Mouse (Mus musculus) granulocyte monocyte progenitor cell, adult 5-6 weeks (primary cell): ENCODE measurements at regions not wholly inside any gene's neighbourhood (a gene's known extent, or its start where the extent isn't known, plus 50 kb on each side); places are given as distances from the start of the nearest gene placed in this dataset.

Experiments used
- ATAC-seq: replicated peaks from 2 replicates; pipeline ENCODE4 v1.8.0; 2016; ENCODE audit warnings: mild to moderate bottlenecking, moderate TSS enrichment, inconsistent platforms; ENCODE audit not compliant: poor library complexity, severe bottlenecking

DNA sequence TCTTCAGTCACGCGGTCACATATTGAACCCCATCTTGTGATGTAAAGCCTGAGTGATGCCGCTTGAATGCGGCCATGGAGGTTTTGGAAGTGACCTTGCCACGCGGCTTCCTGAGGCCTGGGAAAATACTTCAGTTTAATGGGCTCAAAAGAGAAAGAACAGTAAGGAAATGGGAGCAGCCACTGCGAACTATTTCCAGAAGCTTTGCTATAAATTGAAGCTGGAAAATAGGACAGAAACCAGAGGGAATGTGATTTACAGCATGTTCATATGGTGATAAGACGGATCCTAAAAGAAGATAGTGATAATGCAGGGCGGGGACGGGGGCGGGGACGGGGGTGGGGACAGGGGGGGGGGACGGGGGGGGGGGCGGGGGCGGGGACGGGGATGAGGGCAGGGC is 52.7 kb upstream of the Trpc4 start:
- ATAC-seq, result no peak

DNA sequence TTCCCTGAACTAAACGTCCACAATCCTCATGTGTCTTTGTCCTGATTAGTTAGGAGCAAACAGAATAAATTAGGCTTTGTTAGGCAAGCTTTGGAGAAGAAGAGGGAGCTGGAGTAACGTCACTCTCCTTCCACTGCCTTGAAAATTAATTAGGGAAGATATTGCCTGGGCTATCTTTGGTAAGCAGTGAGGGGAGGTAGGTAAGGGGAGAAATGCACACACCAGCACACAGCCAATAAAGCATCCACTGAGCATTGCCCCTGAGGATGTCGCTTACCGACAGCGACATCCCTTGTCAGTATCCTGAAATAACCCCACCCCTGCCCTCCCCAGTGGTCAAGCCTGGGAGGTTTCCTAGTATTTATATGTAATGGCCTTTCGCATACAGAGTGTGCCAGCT is 72.2 kb upstream of the Trpc4 start:
- no peak for ATAC-seq

DNA sequence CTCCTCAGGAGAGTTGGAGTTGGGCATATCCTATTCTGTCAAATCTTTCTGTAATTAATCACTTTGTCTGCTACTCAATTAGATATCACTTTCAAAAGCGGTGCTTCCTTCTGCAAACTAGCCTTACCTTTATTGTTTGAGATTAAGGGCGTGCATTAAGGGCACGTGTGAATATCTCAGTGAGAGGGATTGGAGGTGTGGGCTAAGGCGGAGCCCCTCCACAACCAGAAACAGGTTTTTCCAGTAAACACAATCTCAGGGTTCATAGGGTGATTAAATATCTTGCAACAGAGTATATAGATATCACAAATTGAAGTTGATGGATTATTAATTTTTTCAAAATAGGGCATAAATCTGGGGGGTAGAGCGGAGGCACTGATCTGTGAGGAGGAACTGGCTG is 79.4 kb upstream of the Trpc4 start:
- no peak for ATAC-seq

DNA sequence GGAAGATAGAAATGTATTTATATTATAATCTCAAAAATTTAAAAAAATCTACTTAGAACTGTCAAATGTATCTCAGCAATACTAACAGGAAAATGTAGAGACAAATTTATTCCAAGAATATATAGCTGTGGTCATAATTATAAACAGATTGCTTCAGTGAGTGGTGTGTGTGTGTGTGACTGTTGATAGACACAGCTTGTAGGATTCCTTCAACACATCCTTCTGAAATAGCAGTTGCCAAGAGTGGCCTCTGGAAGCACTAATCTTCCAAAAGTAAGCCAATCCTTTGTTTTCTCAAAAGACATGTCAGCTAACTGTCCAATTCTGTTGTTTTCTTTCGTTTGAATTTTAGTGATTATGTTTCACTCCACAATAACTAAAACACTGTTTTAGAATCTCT is 95.2 kb upstream of the Trpc4 start:
- ATAC-seq, result no peak

DNA sequence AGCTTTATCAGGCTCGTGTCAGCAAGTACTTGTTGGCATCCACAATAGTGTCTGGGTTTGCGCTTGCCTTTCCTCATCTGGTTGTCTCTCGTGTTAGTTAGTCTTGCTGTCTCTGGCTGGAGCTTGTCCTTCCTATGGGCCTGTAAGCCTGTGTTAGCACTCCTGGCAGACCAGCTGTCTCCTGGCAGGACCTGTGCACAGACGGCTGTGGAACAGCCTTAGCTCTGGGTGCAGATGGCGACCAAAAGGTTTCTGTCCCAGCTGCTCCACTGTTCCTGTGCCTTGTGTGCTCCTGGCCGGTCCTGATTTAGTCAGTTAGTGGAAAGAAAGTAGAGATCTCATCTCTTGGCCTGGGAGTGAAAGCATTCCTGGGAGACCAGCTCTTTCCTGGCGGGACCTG is 101.5 kb upstream of the Trpc4 start:
- no peak for ATAC-seq

DNA sequence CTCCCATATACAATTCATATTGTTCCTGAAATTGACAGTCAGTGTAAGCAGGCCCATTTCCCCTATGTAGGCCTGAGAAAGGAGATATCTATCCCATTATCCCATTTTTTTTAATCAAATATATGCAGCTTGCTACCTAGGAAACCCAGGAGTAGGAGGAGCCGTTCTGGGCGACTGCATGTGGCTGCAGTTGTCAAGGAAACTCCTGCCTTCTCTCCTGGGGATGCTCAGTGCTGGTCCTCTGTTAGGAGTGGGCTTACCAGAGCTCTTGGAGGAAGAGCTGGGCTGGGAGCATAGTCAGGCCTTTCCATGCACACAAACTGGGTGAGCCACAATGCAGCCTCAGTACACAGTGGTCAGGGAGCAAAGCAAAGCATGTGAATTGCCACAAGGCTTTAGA is 106.5 kb upstream of the Trpc4 start:
- ATAC-seq, result no peak

DNA sequence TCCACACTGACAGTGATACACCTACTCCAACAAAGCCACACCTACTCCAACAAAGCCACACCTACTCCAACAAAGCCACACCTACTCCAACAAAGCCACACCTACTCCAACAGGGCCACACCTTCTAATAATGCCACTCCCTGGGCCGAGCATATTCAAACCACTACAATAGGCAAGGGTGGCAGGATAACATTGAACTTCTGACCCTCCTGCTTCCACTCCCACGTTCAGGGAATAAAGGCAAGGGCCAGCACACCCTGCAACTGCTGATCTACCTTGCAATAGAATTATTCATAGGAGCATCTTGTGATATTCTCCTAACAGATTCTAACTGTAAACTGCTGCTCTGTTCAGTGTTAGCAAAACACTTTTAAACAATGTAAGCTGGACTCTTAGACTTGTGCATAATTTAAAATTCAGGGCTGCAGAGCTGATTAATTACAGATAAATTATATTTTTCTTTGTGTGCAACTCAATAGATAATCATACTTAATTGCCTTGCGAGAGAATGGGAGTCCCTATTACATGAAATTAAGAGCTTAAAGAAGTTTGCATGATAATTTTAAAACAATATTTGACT is 107.7 kb upstream of the Trpc4 start:
- ATAC-seq, result no peak

DNA sequence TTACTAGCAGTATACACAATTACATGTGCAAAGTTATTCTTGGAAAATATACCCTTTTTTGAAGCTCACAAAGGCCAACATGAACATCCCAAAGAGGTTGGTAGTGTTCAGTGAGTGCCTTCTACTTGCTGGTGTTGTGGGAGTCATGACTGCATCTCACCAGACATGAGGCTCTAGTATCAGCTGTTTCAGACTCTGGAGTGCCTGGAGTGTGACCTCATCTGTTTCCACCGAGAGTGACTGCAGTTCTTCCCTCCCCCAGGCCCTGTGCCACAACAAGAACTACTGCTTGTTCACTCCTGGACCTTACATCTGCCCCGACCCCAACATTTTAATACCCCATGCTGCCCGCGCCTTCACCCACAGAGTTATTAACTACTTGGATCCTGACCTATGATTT is 128.5 kb upstream of the Trpc4 start:
- no peak for ATAC-seq

DNA sequence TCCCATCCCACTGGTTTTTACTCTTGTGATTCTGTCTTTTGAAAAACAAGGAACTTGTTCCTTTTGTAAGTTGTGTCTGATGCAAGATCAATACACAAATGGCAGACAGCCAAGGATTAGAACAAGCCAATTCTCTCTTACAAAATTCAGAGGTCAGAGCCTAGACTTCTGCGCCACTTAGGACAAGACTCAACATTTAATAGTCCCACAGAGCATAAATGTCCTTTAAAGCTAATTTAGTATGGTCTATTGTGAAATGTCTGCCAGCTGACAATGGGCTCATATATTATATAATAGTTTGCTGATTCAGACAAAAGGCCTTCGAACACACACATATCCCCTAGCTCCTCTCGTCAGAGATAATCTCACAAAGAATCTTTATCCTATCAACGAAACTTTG is 135.6 kb upstream of the Trpc4 start:
- no peak for ATAC-seq

DNA sequence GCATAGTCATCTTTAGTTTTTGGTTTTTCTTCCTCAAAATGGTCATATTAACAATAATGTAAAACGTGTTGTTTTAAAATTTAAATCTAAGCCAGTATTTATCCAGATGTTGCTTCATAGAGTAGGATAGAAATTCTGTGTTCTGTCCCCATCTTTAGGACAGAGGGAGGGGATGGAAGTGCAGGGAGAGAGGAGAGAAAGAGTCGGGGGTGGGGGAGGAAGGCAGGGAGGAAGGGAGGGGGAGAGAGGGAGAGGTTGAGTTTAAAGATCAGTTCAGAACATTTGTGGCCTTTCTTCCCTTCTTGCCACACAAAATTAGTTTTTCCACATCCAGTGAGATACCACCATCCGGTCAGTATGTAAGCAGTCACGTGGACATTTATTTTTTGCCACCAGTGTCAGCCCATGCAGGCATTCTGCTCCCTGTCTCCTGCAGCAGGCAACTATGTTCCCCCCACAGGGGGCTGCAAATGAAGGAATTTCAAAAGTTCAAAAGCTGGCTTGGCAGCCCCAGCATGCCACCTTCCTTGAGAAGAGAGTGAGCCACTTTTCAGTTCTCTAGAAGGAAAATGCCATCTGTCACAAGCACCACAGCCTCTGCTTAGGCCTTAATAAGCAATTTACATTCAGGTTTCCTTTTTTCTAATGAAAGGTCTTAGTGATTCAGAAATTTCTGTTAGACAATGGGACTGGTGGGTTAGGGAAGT is 137.7 kb upstream of the Trpc4 start:
- ATAC-seq, result no peak

DNA sequence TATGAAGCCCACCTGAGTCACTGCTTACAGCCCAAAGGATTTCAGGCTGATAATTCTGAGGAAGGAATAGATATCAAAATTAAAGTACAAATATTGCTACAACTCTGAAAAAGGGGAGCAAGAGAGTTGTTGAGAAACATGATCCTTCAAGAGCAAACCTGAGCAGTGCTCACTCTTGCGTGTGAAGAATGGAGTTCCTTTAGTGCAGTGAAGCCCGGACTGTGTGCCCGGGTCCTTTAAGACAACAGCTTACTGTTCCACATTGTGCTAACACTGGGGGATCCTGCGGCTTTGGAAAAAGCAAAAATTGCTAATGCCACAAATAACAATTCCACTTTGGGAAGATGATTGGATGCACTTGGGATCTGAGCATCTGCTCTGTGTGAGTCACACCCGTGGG is 139.0 kb upstream of the Trpc4 start:
- ATAC-seq, result no peak

DNA sequence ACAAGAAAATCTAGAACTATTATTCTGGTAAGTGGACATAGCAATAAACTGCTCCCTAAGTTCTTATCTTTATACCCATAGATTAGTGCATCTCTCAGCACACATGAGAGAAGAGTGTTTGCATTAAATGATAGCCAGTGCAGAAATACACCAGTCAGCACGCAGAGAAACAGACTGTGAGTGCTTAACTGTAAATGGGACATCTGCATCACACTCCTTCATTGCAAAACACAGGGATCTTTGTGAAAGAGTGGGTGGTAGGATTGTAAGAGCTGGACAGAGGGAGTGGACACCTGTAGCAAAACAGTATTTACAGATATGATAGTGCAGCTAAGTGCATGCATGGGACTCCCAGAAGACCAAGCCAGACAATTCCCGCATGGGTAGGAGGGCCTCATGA is 144.8 kb upstream of the Trpc4 start:
- no peak for ATAC-seq

DNA sequence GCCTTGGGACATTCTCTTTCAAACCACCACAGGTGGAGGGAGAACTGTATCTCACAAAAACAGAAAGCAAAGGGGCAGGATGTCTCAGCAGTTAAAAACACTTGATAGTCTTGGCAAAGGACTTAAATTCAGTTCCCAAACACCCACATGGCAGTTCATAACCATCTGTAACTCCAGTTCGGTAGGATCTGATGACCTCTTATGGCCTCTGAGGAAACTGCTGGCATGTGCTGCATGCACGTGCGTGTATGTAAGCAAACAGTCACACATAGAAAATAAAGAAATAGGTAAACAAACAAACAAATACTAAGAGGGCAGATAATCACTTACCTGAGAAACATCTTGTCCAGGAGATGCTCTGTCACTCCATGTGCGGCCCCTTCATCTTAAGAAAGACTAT is 129.4 kb upstream of the Ufm1 start:
- no peak for ATAC-seq

DNA sequence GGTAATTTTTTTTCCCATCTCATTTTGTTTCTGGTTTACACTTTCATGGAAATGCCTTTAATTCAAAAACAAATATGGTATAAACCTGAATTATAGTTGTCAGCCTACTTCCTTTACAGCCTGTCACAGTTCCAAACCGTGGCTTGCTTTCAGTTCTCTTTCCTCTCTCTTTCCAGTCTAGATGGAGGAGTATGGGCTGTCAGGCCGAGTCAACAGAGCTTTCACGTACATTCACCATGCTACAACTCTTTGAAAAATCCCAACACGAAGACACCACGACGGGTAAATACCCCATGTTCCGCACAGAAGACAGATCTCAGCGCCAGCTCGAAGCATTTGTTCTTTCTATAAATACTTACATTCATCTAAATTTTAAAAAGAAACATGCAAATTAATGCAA is 125.2 kb upstream of the Ufm1 start:
- ATAC-seq, result peak; percentile 52; the same call in 1 of the 2 replicates

DNA sequence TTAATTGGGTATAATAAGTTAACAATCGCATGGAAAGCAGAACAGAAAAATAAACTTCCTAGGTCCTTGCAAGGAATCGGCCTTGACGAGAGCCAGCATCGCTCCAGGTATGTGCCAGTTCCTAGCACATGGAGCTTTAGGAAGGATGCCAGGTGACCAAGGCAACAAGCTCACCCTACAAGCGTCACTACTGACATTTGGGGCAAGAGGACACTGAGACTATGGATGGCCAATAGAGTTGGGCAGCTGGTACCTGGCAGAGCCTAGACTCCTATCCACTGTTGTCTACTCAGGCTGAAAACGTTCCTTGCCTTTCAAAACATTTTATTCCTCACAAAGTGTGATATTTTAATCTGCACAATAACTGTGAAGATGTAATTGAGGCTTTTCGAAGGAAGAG is 124.6 kb upstream of the Ufm1 start:
- no peak for ATAC-seq

DNA sequence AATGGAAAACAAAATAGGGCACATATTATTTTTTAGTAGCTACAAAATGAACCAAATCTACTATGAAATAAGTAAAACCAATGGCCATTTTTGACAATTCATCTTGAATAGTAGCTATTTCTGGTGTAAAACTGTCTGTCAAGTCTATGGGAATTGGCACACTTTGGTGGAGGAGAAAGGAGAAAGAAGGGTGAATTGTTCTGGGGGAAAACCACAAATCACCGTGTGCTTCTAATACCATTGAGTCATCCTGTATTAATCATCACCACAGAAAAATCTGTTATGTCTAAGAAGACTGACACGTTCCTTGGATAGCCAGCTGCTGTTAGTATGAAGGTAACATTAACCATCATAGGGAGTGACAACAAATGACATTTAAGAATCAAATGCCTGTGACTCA is 123.7 kb upstream of the Ufm1 start:
- ATAC-seq, result no peak

DNA sequence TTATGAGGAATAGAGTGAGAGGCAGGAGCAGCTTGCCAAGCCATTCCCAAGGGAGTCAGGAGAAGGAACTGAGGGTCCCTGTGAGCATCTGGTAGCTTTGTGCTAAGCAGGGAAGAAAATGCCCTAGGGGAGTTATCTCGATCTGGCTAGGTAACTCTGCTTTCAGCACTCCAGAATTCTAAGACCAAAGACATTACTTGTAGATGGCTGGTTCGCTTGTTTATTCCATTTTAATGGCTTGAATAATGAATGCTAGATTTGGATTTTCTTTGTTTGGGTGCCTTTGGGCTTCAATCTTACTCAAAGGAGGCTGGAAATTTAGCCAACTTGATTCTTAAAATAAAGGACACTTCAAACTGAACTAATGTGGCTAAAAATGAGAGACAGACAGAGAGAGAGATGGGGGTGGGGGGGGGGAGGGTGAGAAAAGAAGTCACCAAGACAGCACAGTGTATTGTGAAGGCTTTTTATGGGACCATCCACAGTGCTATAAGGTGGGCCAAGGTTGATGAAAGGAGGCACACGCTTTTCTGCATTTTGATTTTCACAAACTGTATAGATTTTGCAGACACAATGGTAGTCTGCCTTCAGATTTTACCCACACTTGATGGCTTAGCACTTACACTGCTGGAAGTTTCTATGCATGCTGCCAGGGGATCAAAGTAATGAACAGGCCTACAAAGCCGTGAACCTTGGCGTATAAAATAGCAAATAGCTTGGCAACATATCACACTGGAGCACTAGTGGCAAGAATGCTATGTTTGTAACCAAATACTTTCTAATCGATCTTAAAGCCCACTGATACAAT is 121.3 kb upstream of the Ufm1 start:
- ATAC-seq, result no peak

DNA sequence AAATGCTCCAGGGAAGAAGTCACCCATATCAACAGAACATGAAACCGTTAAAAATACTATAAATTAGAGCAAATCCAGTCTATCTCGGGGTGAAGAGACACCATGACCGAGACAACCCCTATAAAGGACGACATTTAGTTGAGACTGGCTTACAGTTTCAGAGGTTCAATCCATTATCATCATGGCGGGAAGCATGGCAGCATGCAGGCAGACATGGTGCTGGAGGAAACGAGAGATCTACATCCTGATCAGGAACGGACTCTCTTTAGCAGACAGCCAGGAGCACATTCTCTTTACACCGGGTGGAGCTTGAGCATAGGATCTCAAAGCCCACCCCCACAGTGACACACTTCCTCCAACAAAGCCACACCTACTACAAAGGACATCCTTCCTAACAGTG is 118.7 kb upstream of the Ufm1 start:
- ATAC-seq, result no peak

DNA sequence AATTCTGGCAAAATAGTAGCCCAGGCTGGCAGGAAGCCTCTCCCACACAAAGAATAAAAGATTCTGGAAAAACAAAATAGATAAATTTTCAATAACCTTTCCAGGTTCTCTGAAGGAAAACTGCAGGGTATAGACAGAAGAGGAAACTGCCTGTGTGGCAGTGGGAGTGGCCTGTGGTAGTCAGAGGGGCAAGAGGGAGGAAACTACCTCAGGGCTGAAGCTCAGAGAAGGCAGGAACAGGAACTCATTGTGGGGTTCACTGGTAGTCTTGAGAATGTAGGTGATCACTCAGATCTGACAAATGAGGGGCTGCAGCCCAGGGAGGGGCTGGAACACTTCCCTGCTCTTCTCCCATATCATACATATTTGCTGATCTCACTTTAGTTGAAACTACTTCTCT is 118.0 kb upstream of the Ufm1 start:
- ATAC-seq, result peak; percentile 72

DNA sequence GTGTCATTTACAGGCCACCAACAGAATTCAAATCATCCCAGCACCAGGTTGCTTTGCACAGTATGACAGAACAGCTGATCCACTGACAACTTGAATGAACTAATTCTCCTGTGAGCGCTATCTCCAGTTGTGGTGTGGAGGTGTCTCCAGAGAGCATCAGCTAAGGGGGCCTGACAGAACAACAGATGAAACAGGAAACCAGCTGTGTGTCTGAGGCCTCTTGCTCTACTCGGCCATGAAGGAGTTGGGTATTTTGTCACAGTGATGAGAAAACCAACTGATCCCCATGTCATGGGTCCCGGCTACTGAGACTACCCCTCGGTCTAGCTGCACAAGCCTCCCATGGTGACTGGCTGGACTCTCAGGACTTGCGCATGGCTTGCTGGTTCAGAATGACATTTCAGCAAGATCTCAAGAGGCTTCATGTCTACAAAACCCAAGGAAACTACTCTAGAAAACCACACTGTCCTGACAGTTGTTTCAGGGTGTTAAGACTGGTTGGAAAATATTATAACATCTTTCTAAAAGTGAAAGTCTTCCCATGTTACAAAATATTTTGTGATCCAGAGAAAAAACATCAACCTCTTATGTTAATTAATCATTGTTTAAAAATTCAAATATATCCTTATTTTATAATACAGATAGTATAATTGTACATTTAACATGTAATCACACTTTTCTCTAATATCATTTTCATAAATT is 113.9 kb upstream of the Ufm1 start:
- no peak for ATAC-seq

DNA sequence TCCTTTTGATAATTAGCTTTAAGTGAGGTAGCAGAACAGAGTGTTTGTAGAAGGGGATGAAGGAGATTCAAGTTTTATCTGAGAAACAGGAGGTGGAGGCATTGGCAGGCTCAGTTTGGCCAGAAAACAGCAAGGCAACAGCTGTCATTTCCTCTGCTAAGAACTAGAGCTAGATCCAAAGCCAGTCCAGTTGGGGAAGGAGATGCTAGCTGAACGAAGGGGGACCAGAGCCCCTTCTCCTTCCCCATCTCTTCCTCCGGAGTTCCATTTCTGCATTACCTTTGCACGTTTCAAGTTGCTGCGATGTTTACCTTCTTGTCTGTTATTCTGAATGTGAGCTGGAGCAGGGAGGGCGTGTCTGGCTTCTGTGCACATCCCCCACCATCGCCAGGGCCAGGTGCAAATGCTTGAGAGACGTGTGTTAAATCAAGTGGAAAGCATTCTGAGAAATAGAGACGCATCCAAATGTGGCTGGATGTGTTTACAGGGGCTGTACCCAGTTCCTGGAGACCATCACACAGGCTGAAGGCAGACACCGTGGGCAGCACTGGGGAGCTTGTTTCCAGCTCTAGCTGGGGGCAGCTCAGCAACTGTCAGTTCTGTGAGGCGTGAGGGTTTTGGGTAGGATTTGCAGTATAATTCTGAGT is 111.4 kb upstream of the Ufm1 start:
- no peak for ATAC-seq
